Mouse (Mus musculus) yolk sac, embryonic 10.5 days (tissue): ENCODE results near the gene Akap4.

Source experiments
- DNase-seq: peaks from one replicate; pipeline ENCODE4 v3.0.0-alpha.2; 2017; ENCODE audit warnings: low spot score

Gene Akap4

GRCm38 (mm10) chrX:7067219-7067618 lies at the start of gene Akap4:
Akap4 (plus strand) TSS chrX:7067519.
- no peak for DNase-seq

- no peak for DNase-seq
Observed at GRCm38 (mm10) chrX:7041519-7041918, 25.8 kb upstream of the Akap4 start, which contains the start of gene Ccnb3. Ccnb3 (minus strand) TSS chrX:7041619.

- no peak for DNase-seq
Observed at GRCm38 (mm10) chrX:7057056-7057455, 10.3 kb upstream of the Akap4 start.

GRCm38 (mm10) chrX:7057634-7058033 lies 9.7 kb upstream of the Akap4 start:
- no peak for DNase-seq

- no peak for DNase-seq
Observed at GRCm38 (mm10) chrX:7064109-7064508, 3.2 kb upstream of the Akap4 start.

- DNase-seq: no peak
Observed at GRCm38 (mm10) chrX:7068002-7068401, 683 bp downstream of the Akap4 start.

- peak; percentile 50 for DNase-seq
Observed at GRCm38 (mm10) chrX:7079820-7080429, 12.6 kb downstream of the Akap4 start.

- no peak for DNase-seq
Observed at GRCm38 (mm10) chrX:7085878-7086277, 18.6 kb downstream of the Akap4 start.

GRCm38 (mm10) chrX:7090323-7090722 lies 23.0 kb downstream of the Akap4 start:
- DNase-seq: no peak

- no peak for DNase-seq
Observed at GRCm38 (mm10) chrX:7102280-7102679, 35.0 kb downstream of the Akap4 start.

GRCm38 (mm10) chrX:7114885-7115284 lies 47.6 kb downstream of the Akap4 start:
- no peak for DNase-seq

- DNase-seq: no peak
Observed at GRCm38 (mm10) chrX:7121618-7122280, 54.4 kb downstream of the Akap4 start.
